Mouse (Mus musculus) liver, adult 2 months (tissue): Measurements from ENCODE around the gene Gm5129. TPM values are rescaled to one million over a fixed set of nuclear protein-coding genes. Genes with fewer than 3 reads are reported as not detected.

ENCODE experiments used
- DNase-seq: peaks from one replicate; pipeline ENCODE4 v3.0.0-alpha.2; 2011; ENCODE audit warnings: low read depth, low spot score; ENCODE audit errors: extremely low read depth
- H3K27ac ChIP-seq: fragments of 200-500 bp; replicated peaks from 2 replicates; pipeline ENCODE4 v1.5.1; 2012; ENCODE audit warnings: low read depth, mild to moderate bottlenecking, control low read depth, inconsistent platforms, low read length; ENCODE audit not compliant: insufficient read depth
- H3K27me3 ChIP-seq: fragments of 200-500 bp; 2 replicates; pipeline ENCODE4 v1.6.1; 2012; ENCODE audit warnings: mild to moderate bottlenecking, moderate library complexity, low read length, inconsistent platforms; ENCODE audit not compliant: control insufficient read depth, insufficient read depth
- H3K36me3 ChIP-seq: fragments of 200-500 bp; 2 replicates; pipeline ENCODE4 v1.6.1; 2012; ENCODE audit warnings: low read length, inconsistent platforms; ENCODE audit not compliant: control insufficient read depth, insufficient read depth
- H3K4me1 ChIP-seq: fragments of 200-500 bp; 2 replicates; pipeline ENCODE4 v1.6.1; 2011; ENCODE audit warnings: low read length; ENCODE audit not compliant: control insufficient read depth, insufficient read depth
- H3K4me3 ChIP-seq: fragments of 200-500 bp; 2 replicates; pipeline ENCODE4 v1.5.1; 2011; ENCODE audit warnings: low read depth, mild to moderate bottlenecking, control low read depth, low read length, moderate library complexity; ENCODE audit not compliant: insufficient read depth
- H3K79me2 ChIP-seq: fragments of 200-500 bp; 2 replicates; pipeline ENCODE4 v1.6.1; 2012; ENCODE audit warnings: inconsistent platforms, mild to moderate bottlenecking, low read length, moderate library complexity; ENCODE audit not compliant: control insufficient read depth, insufficient read depth
- H3K9ac ChIP-seq: fragments of 200-500 bp; 2 replicates; pipeline ENCODE4 v1.6.1; 2012; ENCODE audit warnings: low read depth, mild to moderate bottlenecking, control low read depth, inconsistent platforms, low read length
- CTCF ChIP-seq: fragments of 200-500 bp; IDR thresholded peaks from 2 replicates; pipeline ENCODE4 v1.5.1; 2011; ENCODE audit warnings: low read depth, low read length, control low read depth
- POLR2A ChIP-seq: fragments of 200-500 bp; IDR thresholded peaks from 2 replicates; pipeline ENCODE4 v1.6.1; 2011; ENCODE audit warnings: low read length, control low read depth; ENCODE audit not compliant: insufficient read depth; ENCODE audit errors: extremely low read depth
- WGBS: fragments of 180-500 bp; shearing (Covaris S2); methylation state at CpG from one replicate; pipeline ENCODE4 v1.1.7; 2018; 5-methylcytosine and 5-hydroxymethylcytosine counted together
- polyA plus RNA-seq: library from polyadenylated mRNA; depleted of rRNA; stranded (reverse); fragments of >200 nt; gene quantifications from 2 replicates; pipeline ENCODE4 v1.2.3, GENCODE M21; 2012; rRNA removed
- total RNA-seq: library from RNA; depleted of rRNA; stranded (reverse); fragments of >200 nt; gene quantifications from 2 replicates; pipeline ENCODE4 v1.2.3, GENCODE M21; 2014; rRNA removed

The Gm5129 gene
- total and polyA plus RNA-seq, 2 experiments = not detected

DNA sequence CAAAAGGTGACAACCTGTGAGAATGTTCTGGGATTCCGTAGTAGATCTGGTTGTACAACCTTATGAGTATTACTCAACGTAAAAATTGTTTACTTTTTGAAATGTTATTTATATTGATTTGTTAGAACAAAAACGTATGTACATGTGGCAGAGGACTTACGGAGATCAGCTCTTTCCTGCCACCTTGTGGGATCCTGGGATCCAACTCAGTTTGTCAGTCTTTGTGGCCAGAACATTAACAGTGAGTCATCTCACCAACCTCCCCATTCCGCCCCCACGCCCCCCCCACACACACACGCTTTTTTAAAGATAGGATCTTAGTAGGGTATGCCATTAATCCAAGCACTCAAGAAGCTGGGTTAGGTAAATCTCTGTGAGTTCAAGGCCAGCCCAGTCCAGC, 47.4 kb downstream of the Gm5129 start:
- WGBS = 58% methylated on average over 7 of the region's 7 CpGs

DNA sequence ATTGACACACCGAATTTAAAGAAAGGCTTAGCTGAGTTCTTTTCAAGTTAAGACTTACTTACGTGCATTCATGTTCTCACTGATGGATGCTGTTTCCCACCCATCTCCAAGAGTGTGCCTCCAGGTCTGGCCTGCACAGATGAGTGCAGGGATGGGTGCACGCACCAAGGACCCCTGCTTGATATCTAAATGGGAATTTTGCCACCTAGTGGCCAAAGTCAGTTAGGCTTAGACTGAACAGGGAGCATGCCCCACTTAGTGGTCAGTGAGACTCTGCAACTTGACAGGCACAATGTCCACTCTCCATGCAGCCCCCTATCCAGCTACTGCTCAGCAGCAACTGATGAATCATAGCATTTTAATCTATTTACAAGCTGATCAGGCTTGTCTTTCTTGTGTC, 48.1 kb downstream of the Gm5129 start:
- no peak overlapping the region for H3K27ac ChIP-seq
- DNase-seq = no peak
- no peaks in the 10 kb centered on the region for H3K4me1 ChIP-seq
- H3K9ac ChIP-seq = no peak overlapping the region
- WGBS = 63% methylated on average over 3 of the region's 3 CpGs
- TF ChIP-seq POLR2A (no peak), CTCF (peak; percentile 63)
- no peaks in the 10 kb centered on the region for H3K79me2 ChIP-seq
- no peak overlapping the region for H3K4me3 ChIP-seq
- no peaks in the 10 kb centered on the region for H3K27me3 ChIP-seq
- H3K36me3 ChIP-seq = no peaks in the 10 kb centered on the region

More for the DNA sequence above, 47.4 kb downstream of the Gm5129 start:
- Histone ChIP-seq H3K4me3 (no peak overlapping the region), H3K79me2 (no peaks in the 10 kb centered on the region), H3K4me1 (no peaks in the 10 kb centered on the region), H3K27me3 (no peaks in the 10 kb centered on the region), H3K36me3 (no peaks in the 10 kb centered on the region), H3K9ac (no peak overlapping the region), H3K27ac (no peak overlapping the region)
- no peak for DNase-seq
- TF ChIP-seq POLR2A = no peak
- no peak for TF ChIP-seq CTCF

Other genes starting within 250 kb of the Gm5129 start
- gene Ube3c, start 166.7 kb downstream of the Gm5129 start, total RNA-seq = 33.2 and 34.0 TPM in 2 replicates
- gene Ube3c, start 166.7 kb downstream of the Gm5129 start, polyA plus RNA-seq = 10.3 and 11.1 TPM in 2 replicates
- 113 and 163 TPM in 2 replicates for gene Dnajb6, start 248 bp downstream of the Gm5129 start, total RNA-seq
- 19.7 and 23.8 TPM in 2 replicates for gene Dnajb6, start 248 bp downstream of the Gm5129 start, polyA plus RNA-seq